Mouse (Mus musculus): Measurements from ENCODE around the gene Sirt2. TPM values are rescaled to one million over a fixed set of nuclear protein-coding genes. Genes with fewer than 3 reads are reported as not detected.

The Sirt2 gene
- polyA plus RNA-seq, 1 experiment from 2014 or later, result 90.4 TPM

- Histone ChIP-seq H3K4me3 (no peak overlapping the region), H3K9ac (no peak overlapping the region), H3K9me3 (replicated peaks) (no peaks in the 10 kb centered on the region), H3K27me3 (no peaks in the 10 kb centered on the region), H3K4me1 (peaks cover 29% of the 10 kb centered on the region), H3K4me2 (replicated peaks) (no peak overlapping the region), H3K27ac (no peak overlapping the region), H3K36me3 (no peaks in the 10 kb centered on the region)
- ATAC-seq (ENCODE audit: low FRiP score), result no peak
- 93% methylated on average over 9 of the region's 9 CpGs for WGBS
Measured at GRCm38 (mm10) chr7:28769414-28769958, 3.0 kb downstream of the Sirt2 start.

- Histone ChIP-seq H3K4me2 (replicated peaks) (no peak overlapping the region), H3K4me1 (peaks cover 27% of the 10 kb centered on the region), H3K9ac (no peak overlapping the region), H3K4me3 (no peak overlapping the region), H3K36me3 (no peaks in the 10 kb centered on the region), H3K9me3 (replicated peaks) (no peaks in the 10 kb centered on the region), H3K27me3 (no peaks in the 10 kb centered on the region), H3K27ac (no peak overlapping the region)
- 89% methylated on average over 3 of the region's 3 CpGs for WGBS
- no peak for ATAC-seq (ENCODE audit: low FRiP score)
Measured at GRCm38 (mm10) chr7:28770309-28770708, 3.8 kb downstream of the Sirt2 start.

- peaks cover 20% of the 10 kb centered on the region for H3K4me1 ChIP-seq
- no peak overlapping the region for H3K9ac ChIP-seq
- no peaks in the 10 kb centered on the region for H3K9me3 ChIP-seq (replicated peaks)
- H3K27me3 ChIP-seq, result no peaks in the 10 kb centered on the region
- no peak overlapping the region for H3K4me3 ChIP-seq
- H3K27ac ChIP-seq, result no peak overlapping the region
- ATAC-seq (ENCODE audit: low FRiP score), result no peak
- peaks cover 9% of the 10 kb centered on the region for H3K36me3 ChIP-seq
- no peak overlapping the region for H3K4me2 ChIP-seq (replicated peaks)
- 93% methylated on average over 11 of the region's 11 CpGs for WGBS
Measured at GRCm38 (mm10) chr7:28771867-28772266, 5.3 kb downstream of the Sirt2 start.

DNA sequence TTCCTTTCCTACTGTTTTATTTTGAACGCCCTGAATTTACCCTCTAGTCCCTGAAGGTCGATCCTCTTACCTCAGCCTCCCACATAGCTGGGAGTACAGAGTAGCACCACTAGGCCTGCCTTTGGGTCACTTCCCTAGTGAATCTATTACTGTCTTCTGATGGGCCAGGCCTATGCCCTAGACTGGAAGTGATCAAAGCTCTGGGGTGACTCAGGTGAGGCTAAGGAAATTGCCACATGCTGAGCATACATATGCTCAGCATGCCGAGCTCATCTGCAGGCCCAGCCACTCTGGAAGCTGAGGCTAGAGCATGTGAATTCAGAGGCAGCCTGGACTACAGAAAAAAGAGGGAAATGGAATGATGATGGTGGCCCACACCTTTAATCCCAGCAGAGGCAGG, 6.6 kb downstream of the Sirt2 start:
- Histone ChIP-seq H3K27ac (0 out of 2 replicates have a peak overlapping the region, but pooled peaks have one; percentile 58), H3K4me3 (no peak overlapping the region)

DNA sequence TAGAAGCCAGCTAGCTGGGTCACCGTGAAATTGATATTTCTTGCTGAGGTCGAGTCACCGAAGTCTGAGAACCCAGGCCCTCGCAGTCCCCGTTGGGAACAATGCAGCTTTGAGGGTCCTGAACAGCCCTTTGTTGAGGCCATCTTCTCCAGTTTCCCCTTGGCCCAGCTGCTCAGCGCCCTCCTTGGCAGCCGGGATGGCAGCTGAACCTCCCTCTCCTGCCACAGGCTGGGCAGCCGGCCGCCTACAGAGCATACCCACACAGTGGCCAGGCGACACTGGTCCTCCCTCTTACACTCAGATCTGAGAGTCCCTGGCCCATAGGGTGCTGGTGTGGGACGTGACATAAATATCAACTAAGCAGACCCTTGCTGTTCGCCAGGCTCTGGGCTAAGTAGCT, 7.6 kb downstream of the Sirt2 start:
- WGBS, result 43% methylated on average over 12 of the region's 12 CpGs
- H3K9ac ChIP-seq, result no peak overlapping the region

More for the DNA sequence above, 6.6 kb downstream of the Sirt2 start:
- H3K4me2 ChIP-seq (replicated peaks), result no peak overlapping the region
- no peak for ATAC-seq (ENCODE audit: low FRiP score)
- peaks cover 8% of the 10 kb centered on the region for H3K4me1 ChIP-seq
- 0 out of 2 replicates have a peak overlapping the region, but pooled peaks have one; percentile 28 for H3K9ac ChIP-seq
- H3K36me3 ChIP-seq, result peaks cover 18% of the 10 kb centered on the region
- WGBS, result 59% methylated on average over 3 of the region's 3 CpGs
- H3K27me3 ChIP-seq, result no peaks in the 10 kb centered on the region
- H3K9me3 ChIP-seq (replicated peaks), result no peaks in the 10 kb centered on the region

GRCm38 (mm10) chr7:28775129-28775528, 8.6 kb downstream of the Sirt2 start:
- H3K27me3 ChIP-seq, result no peaks in the 10 kb centered on the region
- 87% methylated on average over 7 of the region's 7 CpGs for WGBS

More for the DNA sequence above, 7.6 kb downstream of the Sirt2 start:
- Histone ChIP-seq H3K36me3 (peaks cover 25% of the 10 kb centered on the region), H3K27me3 (no peaks in the 10 kb centered on the region), H3K27ac (peak overlapping the region; percentile 58), H3K9me3 (replicated peaks) (no peaks in the 10 kb centered on the region), H3K4me3 (no peak overlapping the region), H3K4me1 (peaks cover 7% of the 10 kb centered on the region), H3K4me2 (replicated peaks) (no peak overlapping the region)
- peak; percentile 49; the same call in 1 of the 2 replicates for ATAC-seq (ENCODE audit: low FRiP score)

DNA sequence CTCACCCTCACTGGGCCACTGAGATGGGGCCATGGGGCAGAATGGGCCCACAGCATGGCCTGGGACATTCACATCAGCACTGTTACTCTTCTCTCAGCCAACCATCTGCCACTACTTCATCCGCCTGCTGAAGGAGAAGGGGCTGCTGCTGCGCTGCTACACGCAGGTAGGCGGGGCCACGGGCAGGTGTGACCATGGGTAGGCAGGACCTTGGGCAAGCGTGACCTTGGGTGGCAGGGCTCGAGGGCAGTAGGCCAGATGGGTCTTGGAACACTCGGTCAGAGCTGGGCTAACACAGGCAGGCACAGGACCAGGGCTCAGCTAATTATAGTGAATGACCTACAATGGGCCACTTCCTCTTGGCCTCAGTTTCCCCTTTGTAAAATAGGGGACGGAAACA, 12.3 kb downstream of the Sirt2 start:
- Histone ChIP-seq H3K36me3 (peaks cover 38% of the 10 kb centered on the region), H3K9ac (no peak overlapping the region)
- WGBS, result 86% methylated on average over 9 of the region's 9 CpGs

More at GRCm38 (mm10) chr7:28775129-28775528, 8.6 kb downstream of the Sirt2 start:
- Histone ChIP-seq H3K4me2 (replicated peaks) (no peak overlapping the region), H3K9me3 (replicated peaks) (no peaks in the 10 kb centered on the region), H3K36me3 (peaks cover 25% of the 10 kb centered on the region), H3K4me1 (peaks cover 7% of the 10 kb centered on the region), H3K4me3 (no peak overlapping the region), H3K27ac (no peak overlapping the region), H3K9ac (no peak overlapping the region)
- no peak for ATAC-seq (ENCODE audit: low FRiP score)

GRCm38 (mm10) chr7:28780067-28780658, 13.6 kb downstream of the Sirt2 start:
- Histone ChIP-seq H3K4me1 (peaks cover 5% of the 10 kb centered on the region), H3K27ac (peak overlapping the region; percentile 55), H3K27me3 (no peaks in the 10 kb centered on the region), H3K4me2 (replicated peaks) (no peak overlapping the region), H3K9me3 (replicated peaks) (no peaks in the 10 kb centered on the region), H3K9ac (0 out of 2 replicates have a peak overlapping the region, but pooled peaks have one; percentile 39), H3K4me3 (no peak overlapping the region), H3K36me3 (peaks cover 41% of the 10 kb centered on the region)
- peak; percentile 70 for ATAC-seq (ENCODE audit: low FRiP score)
- WGBS, result 44% methylated on average over 6 of the region's 6 CpGs

More for the DNA sequence above, 12.3 kb downstream of the Sirt2 start:
- Histone ChIP-seq H3K4me1 (peaks cover 7% of the 10 kb centered on the region), H3K4me3 (no peak overlapping the region), H3K27me3 (no peaks in the 10 kb centered on the region), H3K9me3 (replicated peaks) (no peaks in the 10 kb centered on the region), H3K4me2 (replicated peaks) (no peak overlapping the region), H3K27ac (no peak overlapping the region)
- ATAC-seq (ENCODE audit: low FRiP score), result no peak

- 78% methylated on average over 7 of the region's 7 CpGs for WGBS
- Histone ChIP-seq H3K4me3 (no peak overlapping the region), H3K36me3 (peaks cover 47% of the 10 kb centered on the region), H3K27ac (no peak overlapping the region), H3K27me3 (no peaks in the 10 kb centered on the region), H3K9me3 (replicated peaks) (no peaks in the 10 kb centered on the region), H3K9ac (no peak overlapping the region), H3K4me1 (peaks cover 5% of the 10 kb centered on the region), H3K4me2 (replicated peaks) (no peak overlapping the region)
- ATAC-seq (ENCODE audit: low FRiP score), result no peak
Measured at GRCm38 (mm10) chr7:28780857-28781256, 14.3 kb downstream of the Sirt2 start.

- H3K4me3 ChIP-seq, result no peak overlapping the region
- H3K36me3 ChIP-seq, result peaks cover 48% of the 10 kb centered on the region
- H3K9ac ChIP-seq, result no peak overlapping the region
- no peak overlapping the region for H3K4me2 ChIP-seq (replicated peaks)
- H3K9me3 ChIP-seq (replicated peaks), result no peaks in the 10 kb centered on the region
- 93% methylated on average over 8 of the region's 8 CpGs for WGBS
- ATAC-seq (ENCODE audit: low FRiP score), result no peak
- H3K4me1 ChIP-seq, result peaks cover 5% of the 10 kb centered on the region
- H3K27me3 ChIP-seq, result no peaks in the 10 kb centered on the region
- no peak overlapping the region for H3K27ac ChIP-seq
Measured at GRCm38 (mm10) chr7:28781261-28781663, 14.7 kb downstream of the Sirt2 start.

- Histone ChIP-seq H3K4me1 (peaks cover 7% of the 10 kb centered on the region), H3K4me3 (no peak overlapping the region), H3K4me2 (replicated peaks) (no peak overlapping the region), H3K27me3 (no peaks in the 10 kb centered on the region), H3K9me3 (replicated peaks) (no peaks in the 10 kb centered on the region), H3K9ac (no peak overlapping the region), H3K36me3 (peaks cover 40% of the 10 kb centered on the region), H3K27ac (no peak overlapping the region)
- ATAC-seq (ENCODE audit: low FRiP score), result no peak
- WGBS, result 67% methylated on average over 5 of the region's 5 CpGs
Measured at GRCm38 (mm10) chr7:28785161-28785560, 18.6 kb downstream of the Sirt2 start.

- Histone ChIP-seq H3K9ac (no peak overlapping the region), H3K27me3 (no peaks in the 10 kb centered on the region), H3K4me2 (replicated peaks) (no peak overlapping the region), H3K36me3 (peaks cover 34% of the 10 kb centered on the region), H3K4me3 (no peak overlapping the region), H3K4me1 (0 out of 2 replicates have a peak, but pooled peaks cover 2% of the 10 kb centered on the region), H3K27ac (no peak overlapping the region), H3K9me3 (replicated peaks) (no peaks in the 10 kb centered on the region)
- ATAC-seq (ENCODE audit: low FRiP score), result no peak
- WGBS, result 92% methylated on average over 9 of the region's 9 CpGs
Measured at GRCm38 (mm10) chr7:28787884-28788283, 21.3 kb downstream of the Sirt2 start.

Data from hindbrain, embryonic 12.5 days (tissue).